Mouse (Mus musculus) neural tube, embryonic 12.5 days (tissue): Measurements from ENCODE around the gene Gm28042. TPM values are rescaled to one million over a fixed set of nuclear protein-coding genes. Genes with fewer than 3 reads are reported as not detected.

Experiments used
- ATAC-seq: fragments of 200-750 bp; cut with Nextera tagmentation; 2 replicates; pipeline ENCODE4 v1.8.0; 2017; ENCODE audit warnings: low read depth, mild to moderate bottlenecking, moderate TSS enrichment, moderate library complexity; ENCODE audit not compliant: low FRiP score
- H3K27ac ChIP-seq: fragments of 300-500 bp; sonication (generic); 2 replicates; pipeline ENCODE4 v1.5.1; 2016
- H3K27me3 ChIP-seq: fragments of 300-500 bp; sonication (generic); replicated peaks from 2 replicates; pipeline ENCODE4 v1.6.1; 2016; ENCODE audit warnings: mild to moderate bottlenecking
- H3K36me3 ChIP-seq: fragments of 300-500 bp; sonication (generic); 2 replicates; pipeline ENCODE4 v1.6.1; 2016; ENCODE audit warnings: mild to moderate bottlenecking
- H3K4me1 ChIP-seq: fragments of 300-500 bp; sonication (generic); 2 replicates; pipeline ENCODE4 v1.6.1; 2016
- H3K4me2 ChIP-seq: fragments of 300-500 bp; sonication (generic); replicated peaks from 2 replicates; pipeline ENCODE4 v1.6.1; 2016; ENCODE audit warnings: mild to moderate bottlenecking
- H3K4me3 ChIP-seq: fragments of 300-500 bp; sonication (generic); 2 replicates; pipeline ENCODE4 v1.5.1; 2016
- H3K9ac ChIP-seq: fragments of 300-500 bp; sonication (generic); 2 replicates; pipeline ENCODE4 v1.6.1; 2016; ENCODE audit warnings: mild to moderate bottlenecking
- H3K9me3 ChIP-seq: fragments of 300-500 bp; sonication (generic); 2 replicates; pipeline ENCODE4 v1.6.1; 2016; ENCODE audit warnings: mild to moderate bottlenecking
- WGBS: fragments of 180-500 bp; shearing (Covaris S2); methylation state at CpG from one replicate; pipeline ENCODE4 v1.1.7; 2016; 5-methylcytosine and 5-hydroxymethylcytosine counted together
- polyA plus RNA-seq: library from polyadenylated mRNA; unstranded; fragments of >200 nt; fragmentation: Nextera tagmentation; extraction: Ambion mirVana; gene quantifications from 2 replicates; pipeline ENCODE4 v1.2.1, GENCODE M21; 2016

The Gm28042 gene
- polyA plus RNA-seq, 1 experiment from 2014 or later = 6.3 TPM

DNA sequence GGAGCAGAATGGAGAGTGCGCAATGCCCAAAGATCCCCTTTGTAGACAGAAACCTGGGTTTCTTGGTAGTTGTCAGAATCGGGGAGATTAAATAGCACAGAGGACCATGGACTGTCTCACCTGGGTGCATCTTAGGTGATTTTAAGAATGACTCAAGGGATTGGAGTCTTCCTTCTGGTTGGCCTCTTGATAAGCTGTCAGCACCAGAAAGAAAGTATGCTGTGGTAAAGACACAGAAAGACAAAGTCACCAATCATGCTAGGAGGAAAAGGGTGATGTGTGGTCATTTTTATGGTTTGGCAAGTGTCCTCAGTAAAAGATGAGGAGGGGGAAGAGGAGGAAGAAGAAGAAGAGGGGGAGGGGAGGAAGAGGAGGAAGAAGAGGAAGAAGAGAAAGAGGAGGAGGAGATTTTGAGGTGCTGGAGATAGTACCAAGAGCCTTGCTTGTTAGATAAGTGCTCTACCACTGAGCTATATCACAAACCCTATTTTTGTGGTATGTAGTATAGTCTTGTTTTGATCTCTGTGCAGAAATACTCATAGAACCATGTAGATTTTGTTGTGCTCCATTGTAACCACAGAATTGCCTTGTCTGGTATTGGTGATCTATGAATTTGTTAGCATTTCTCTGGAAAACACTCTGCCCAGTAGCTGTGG lies 13.3 kb upstream of the Gm28042 start:
- no peak overlapping the region for H3K9ac ChIP-seq
- H3K4me2 ChIP-seq = no peak overlapping the region
- H3K9me3 ChIP-seq = no peaks in the 10 kb centered on the region
- H3K4me1 ChIP-seq = no peaks in the 10 kb centered on the region
- H3K27ac ChIP-seq = no peak overlapping the region
- H3K36me3 ChIP-seq = peaks cover 42% of the 10 kb centered on the region
- ATAC-seq = no peak
- 96% methylated on average over 2 of the region's 2 CpGs for WGBS
- no peaks in the 10 kb centered on the region for H3K27me3 ChIP-seq
- no peak overlapping the region for H3K4me3 ChIP-seq

GRCm38 (mm10) chr2:120015882-120016281 lies 11.4 kb upstream of the Gm28042 start:
- Histone ChIP-seq H3K4me3 (no peak overlapping the region), H3K4me2 (no peak overlapping the region), H3K27me3 (no peaks in the 10 kb centered on the region), H3K27ac (no peak overlapping the region), H3K9ac (no peak overlapping the region), H3K9me3 (no peaks in the 10 kb centered on the region), H3K36me3 (peaks cover 59% of the 10 kb centered on the region), H3K4me1 (no peaks in the 10 kb centered on the region)
- no peak for ATAC-seq
- WGBS = 94% methylated on average over 4 of the region's 4 CpGs

DNA sequence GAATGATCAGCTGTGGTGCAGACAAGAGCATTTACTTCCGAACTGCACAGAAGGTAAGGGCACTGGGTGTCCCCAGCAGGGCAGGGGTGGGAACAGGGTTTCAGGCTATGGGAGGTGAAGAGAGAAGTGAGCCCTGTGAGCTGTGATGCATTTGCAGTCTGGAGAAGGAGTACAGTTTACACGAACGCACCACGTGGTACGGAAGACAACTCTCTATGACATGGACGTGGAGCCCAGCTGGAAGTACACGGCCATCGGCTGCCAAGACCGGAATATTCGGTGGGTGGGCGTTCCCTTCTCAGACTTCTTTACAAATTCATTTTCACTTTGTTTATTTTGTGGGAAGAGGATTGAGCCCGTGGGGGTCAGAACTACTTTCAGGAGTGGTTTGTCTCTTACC lies 9.7 kb upstream of the Gm28042 start:
- Histone ChIP-seq H3K9ac (no peak overlapping the region), H3K4me3 (no peak overlapping the region), H3K27me3 (no peaks in the 10 kb centered on the region), H3K36me3 (peaks cover 76% of the 10 kb centered on the region), H3K4me2 (no peak overlapping the region), H3K27ac (no peak overlapping the region), H3K9me3 (no peaks in the 10 kb centered on the region), H3K4me1 (no peaks in the 10 kb centered on the region)
- 95% methylated on average over 12 of the region's 12 CpGs for WGBS
- ATAC-seq = no peak

DNA sequence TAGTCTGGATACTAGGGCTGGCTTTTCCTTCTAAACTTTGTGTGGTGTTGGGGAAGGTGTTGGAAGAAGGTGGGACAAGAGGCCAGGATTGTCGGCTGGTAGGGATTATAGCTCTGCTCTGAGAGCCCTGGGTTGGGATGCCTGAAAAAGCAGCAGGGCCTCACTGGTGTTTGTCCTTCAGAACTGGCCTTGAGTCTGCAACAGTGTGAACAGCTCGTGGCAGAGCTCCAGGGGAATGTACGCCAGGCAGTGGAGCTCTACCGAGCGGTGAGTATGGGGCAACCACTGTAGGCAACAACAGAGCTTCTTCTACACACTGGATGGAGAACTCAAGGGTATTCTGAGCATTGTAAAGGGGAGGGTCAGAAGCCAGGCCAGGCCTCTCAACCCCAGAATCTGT lies 3.0 kb upstream of the Gm28042 start:
- Histone ChIP-seq H3K9me3 (no peaks in the 10 kb centered on the region), H3K27me3 (no peaks in the 10 kb centered on the region), H3K4me1 (peaks cover 12% of the 10 kb centered on the region), H3K27ac (no peak overlapping the region), H3K36me3 (peaks cover 49% of the 10 kb centered on the region), H3K4me3 (no peak overlapping the region), H3K4me2 (no peak overlapping the region), H3K9ac (no peak overlapping the region)
- no peak for ATAC-seq
- 93% methylated on average over 5 of the region's 5 CpGs for WGBS

GRCm38 (mm10) chr2:120027950-120028331 lies 648 bp downstream of the Gm28042 start:
- peaks cover 12% of the 10 kb centered on the region for H3K4me1 ChIP-seq
- peaks cover 48% of the 10 kb centered on the region for H3K36me3 ChIP-seq
- H3K9me3 ChIP-seq = no peaks in the 10 kb centered on the region
- H3K4me3 ChIP-seq = peak overlapping the region; percentile 82
- ATAC-seq = 0 out of 2 replicates have a peak, but pooled peaks have one; percentile 2
- peak overlapping the region; percentile 80 for H3K9ac ChIP-seq
- H3K4me2 ChIP-seq = peak overlapping the region; percentile 64
- no peaks in the 10 kb centered on the region for H3K27me3 ChIP-seq
- H3K27ac ChIP-seq = no peak overlapping the region
- WGBS = 47% methylated on average over 3 of the region's 3 CpGs

GRCm38 (mm10) chr2:120030380-120030779 lies 3.1 kb downstream of the Gm28042 start:
- Histone ChIP-seq H3K36me3 (peaks cover 53% of the 10 kb centered on the region), H3K9ac (no peak overlapping the region)
- 91% methylated on average over 8 of the region's 8 CpGs for WGBS

DNA sequence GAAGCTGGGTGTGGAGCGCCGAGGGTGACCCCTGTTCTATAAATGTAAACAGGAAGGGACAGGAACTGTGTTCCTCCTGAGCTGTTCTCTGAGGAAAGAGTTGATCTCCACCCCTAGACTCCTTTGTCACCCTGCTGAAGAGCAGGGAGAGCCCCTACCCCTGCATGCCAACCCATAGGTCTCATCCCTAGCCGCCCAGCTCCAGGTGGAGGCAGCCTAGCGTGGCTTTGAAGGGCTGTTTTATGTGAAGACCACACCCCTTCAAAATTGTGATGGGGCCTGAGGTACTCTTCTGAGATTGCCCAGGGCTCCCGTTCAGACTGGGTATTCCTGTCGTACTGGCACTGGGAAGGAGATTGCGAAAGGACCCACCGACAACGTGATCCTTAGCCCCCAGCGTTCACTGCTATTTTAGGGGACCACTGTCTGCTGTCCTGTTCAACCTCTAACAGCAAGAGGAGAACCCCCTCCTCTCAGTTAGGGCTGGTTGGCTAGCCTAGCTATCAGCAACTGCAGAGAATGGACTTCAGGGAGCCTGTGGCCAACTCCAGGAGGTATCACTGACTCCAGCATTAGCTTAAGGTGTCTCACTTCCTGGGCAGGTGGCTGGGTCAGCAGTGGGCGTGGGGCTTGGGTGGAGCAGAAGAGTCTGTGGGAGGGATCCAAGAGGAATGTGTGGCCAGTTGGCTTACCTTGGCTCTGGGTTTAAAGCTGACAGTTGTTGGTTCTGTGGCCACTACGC lies 5.6 kb downstream of the Gm28042 start, which contains the start of gene Pla2g4b:
TSS of gene Pla2g4b (plus strand) at position 692 of the 742 bp plus-strand sequence.
- no peak for ATAC-seq
- peaks cover 78% of the 10 kb centered on the region for H3K36me3 ChIP-seq
- 89% methylated on average over 12 of the region's 12 CpGs for WGBS
- H3K27ac ChIP-seq = no peak within 1 kb of the TSS
- no peaks in the 10 kb centered on the region for H3K27me3 ChIP-seq
- H3K4me1 ChIP-seq = peaks cover 6% of the 10 kb centered on the region
- H3K4me2 ChIP-seq = no peak within 1 kb of the TSS
- no peak within 1 kb of the TSS for H3K9ac ChIP-seq
- no peak within 1 kb of the TSS for H3K4me3 ChIP-seq
- H3K9me3 ChIP-seq = no peaks in the 10 kb centered on the region

More at GRCm38 (mm10) chr2:120030380-120030779, 3.1 kb downstream of the Gm28042 start:
- no peaks in the 10 kb centered on the region for H3K9me3 ChIP-seq
- H3K4me3 ChIP-seq = no peak overlapping the region
- H3K27me3 ChIP-seq = no peaks in the 10 kb centered on the region
- no peak overlapping the region for H3K27ac ChIP-seq
- ATAC-seq = no peak
- peaks cover 12% of the 10 kb centered on the region for H3K4me1 ChIP-seq
- no peak overlapping the region for H3K4me2 ChIP-seq

DNA sequence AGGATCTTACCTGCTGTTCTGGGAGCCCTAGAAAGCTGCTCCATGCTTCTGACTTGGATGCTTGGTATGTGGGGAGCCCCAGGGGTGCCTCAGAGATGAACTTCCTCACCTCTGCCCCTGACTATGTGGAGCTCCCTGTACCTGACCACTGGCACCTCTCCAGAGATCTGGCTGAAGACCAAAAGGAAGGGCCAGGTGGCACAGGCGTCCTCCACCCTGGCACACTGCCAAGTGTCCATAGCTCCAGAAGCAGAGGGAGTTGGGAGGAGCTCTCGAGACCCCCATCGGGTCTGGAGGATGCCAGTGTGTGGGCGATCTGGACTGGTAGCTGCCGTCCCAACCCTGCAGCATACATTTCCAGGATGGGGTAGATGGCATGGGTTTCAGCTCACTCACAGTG lies 6.4 kb downstream of the Gm28042 start:
- Histone ChIP-seq H3K9me3 (no peaks in the 10 kb centered on the region), H3K9ac (no peak overlapping the region), H3K4me1 (no peaks in the 10 kb centered on the region), H3K4me3 (no peak overlapping the region), H3K4me2 (no peak overlapping the region), H3K27ac (no peak overlapping the region), H3K27me3 (no peaks in the 10 kb centered on the region), H3K36me3 (peaks cover 86% of the 10 kb centered on the region)
- WGBS = 87% methylated on average over 5 of the region's 5 CpGs
- no peak for ATAC-seq

- Histone ChIP-seq H3K27me3 (no peaks in the 10 kb centered on the region), H3K9me3 (no peaks in the 10 kb centered on the region), H3K4me1 (no peaks in the 10 kb centered on the region), H3K9ac (no peak overlapping the region), H3K36me3 (peaks cover 95% of the 10 kb centered on the region), H3K4me2 (no peak overlapping the region), H3K4me3 (no peak overlapping the region), H3K27ac (no peak overlapping the region)
- ATAC-seq = no peak
- WGBS = 94% methylated on average over 9 of the region's 9 CpGs
Observed at GRCm38 (mm10) chr2:120037744-120038143, 10.5 kb downstream of the Gm28042 start.

GRCm38 (mm10) chr2:120040991-120041390 lies 13.7 kb downstream of the Gm28042 start:
- Histone ChIP-seq H3K36me3 (peaks cover 68% of the 10 kb centered on the region), H3K27ac (no peak overlapping the region), H3K27me3 (no peaks in the 10 kb centered on the region), H3K9ac (no peak overlapping the region), H3K9me3 (no peaks in the 10 kb centered on the region), H3K4me2 (no peak overlapping the region), H3K4me3 (no peak overlapping the region), H3K4me1 (no peaks in the 10 kb centered on the region)
- ATAC-seq = no peak
- WGBS = 92% methylated on average over 5 of the region's 5 CpGs

DNA sequence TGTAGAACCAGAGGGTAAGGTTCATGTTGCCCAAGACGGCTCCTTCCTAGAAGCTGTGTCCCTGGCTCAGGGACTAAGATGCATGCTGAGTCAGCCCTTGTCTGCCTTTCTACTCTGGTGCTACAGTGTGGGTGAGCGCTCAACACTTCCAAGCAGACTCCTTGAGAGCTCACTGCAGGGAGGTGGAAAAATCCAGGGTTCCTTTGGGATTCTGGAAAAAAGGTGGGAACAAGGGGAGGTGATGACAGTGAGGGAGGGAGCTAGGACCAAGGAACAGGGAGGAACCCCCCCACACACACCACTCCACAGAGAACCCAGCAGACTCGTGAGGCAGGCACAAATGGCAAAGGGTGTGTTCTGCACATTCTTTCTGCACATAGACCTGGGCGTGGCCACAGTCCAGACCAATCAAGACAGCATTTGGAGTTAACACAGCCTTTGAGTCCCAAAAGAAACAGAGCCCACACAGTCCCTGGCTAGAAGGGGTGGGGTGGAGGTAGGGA lies 16.9 kb downstream of the Gm28042 start:
- H3K9me3 ChIP-seq = no peaks in the 10 kb centered on the region
- WGBS = 56% methylated on average over 4 of the region's 4 CpGs
- H3K4me2 ChIP-seq = no peak overlapping the region
- 0 out of 2 replicates have a peak, but pooled peaks cover 9% of the 10 kb centered on the region for H3K4me1 ChIP-seq
- peaks cover 36% of the 10 kb centered on the region for H3K36me3 ChIP-seq
- H3K4me3 ChIP-seq = no peak overlapping the region
- H3K27me3 ChIP-seq = no peaks in the 10 kb centered on the region
- H3K27ac ChIP-seq = no peak overlapping the region
- ATAC-seq = no peak
- no peak overlapping the region for H3K9ac ChIP-seq

DNA sequence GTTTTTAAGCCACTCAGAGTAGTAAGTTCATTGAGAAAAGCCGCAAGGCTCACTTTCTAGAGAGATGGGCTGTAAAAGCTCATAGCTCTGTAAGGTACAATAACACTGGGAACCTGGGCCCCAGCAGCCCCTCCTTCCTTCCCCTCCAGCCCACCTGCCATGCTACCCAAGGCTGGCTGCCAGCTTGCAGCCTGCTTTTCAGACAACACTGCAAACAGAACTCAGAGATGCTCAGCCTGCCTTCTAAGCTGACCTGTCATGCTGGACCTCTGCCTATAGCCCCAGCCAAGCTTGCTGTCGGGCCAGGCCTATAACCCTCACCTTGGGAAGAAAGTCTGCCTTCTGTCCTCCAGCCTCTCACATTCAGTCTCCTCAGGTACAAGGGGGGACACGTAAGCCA lies 17.4 kb downstream of the Gm28042 start:
- Histone ChIP-seq H3K4me1 (0 out of 2 replicates have a peak, but pooled peaks cover 9% of the 10 kb centered on the region), H3K9me3 (no peaks in the 10 kb centered on the region), H3K9ac (no peak overlapping the region), H3K4me2 (no peak overlapping the region), H3K4me3 (no peak overlapping the region), H3K27ac (no peak overlapping the region), H3K36me3 (peaks cover 31% of the 10 kb centered on the region), H3K27me3 (no peaks in the 10 kb centered on the region)
- ATAC-seq = no peak
- whole genome bisulfite sequencing = 67% methylated on average over 3 of the region's 3 CpGs
